Mouse (Mus musculus): ENCODE measurements around the gene Trio. TPM values are rescaled to one million over a fixed set of nuclear protein-coding genes. Genes with fewer than 3 reads are reported as not detected.

Trio gene
- polyA plus RNA-seq, 1 experiment from 2014 or later = 60.8 TPM

GRCm38 (mm10) chr15:27826048-27826637 is 199.5 kb downstream of the Trio start:
- H3K9me3 ChIP-seq (ENCODE audit: control insufficient read depth, low read length) = no peaks in the 10 kb centered on the region
- H3K36me3 ChIP-seq (ENCODE audit: control insufficient read depth, insufficient read depth, low read length) = peaks cover 90% of the 10 kb centered on the region
- DNase-seq (ENCODE audit: low spot score) (no peak), ATAC-seq (ENCODE audit: low read depth) (no peak)
- no peak overlapping the region for H3K9ac ChIP-seq (ENCODE audit: low read depth, low read length)
- no peak overlapping the region for H3K27ac ChIP-seq (replicated peaks; ENCODE audit: low read depth, low read length)
- H3K4me2 ChIP-seq (ENCODE audit: low read depth, low read length) = no peak overlapping the region
- H3K4me1 ChIP-seq (ENCODE audit: control insufficient read depth, insufficient read depth, low read length) = no peaks in the 10 kb centered on the region
- H3K27me3 ChIP-seq (replicated peaks; ENCODE audit: control insufficient read depth, insufficient read depth, low read length) = no peaks in the 10 kb centered on the region
- no peak overlapping the region for H3K4me3 ChIP-seq (ENCODE audit: low read depth, low read length)
- 84% methylated on average over 4 of the region's 4 CpGs for WGBS

DNA sequence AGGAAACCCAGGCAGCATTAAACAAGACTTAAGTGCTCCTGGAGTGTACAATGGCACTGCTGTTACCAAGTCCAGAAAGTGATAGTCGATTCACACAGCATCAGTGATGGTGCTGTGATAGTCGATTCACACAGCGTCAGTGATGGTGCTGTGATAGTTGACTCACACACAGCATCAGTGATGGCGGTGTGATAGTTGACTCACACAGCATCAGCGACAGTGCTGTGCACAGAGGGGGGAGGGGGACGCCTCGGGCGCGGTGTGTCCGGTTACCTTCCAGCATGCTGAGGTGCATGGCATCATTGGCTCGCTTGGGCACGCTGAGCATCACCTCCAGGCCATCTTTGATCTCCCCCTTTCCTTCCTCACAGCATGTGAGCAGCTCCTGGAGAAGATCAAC is 200.3 kb downstream of the Trio start:
- no peak for DNase-seq (ENCODE audit: low spot score)
- Histone ChIP-seq H3K27me3 (replicated peaks; ENCODE audit: control insufficient read depth, insufficient read depth, low read length) (no peaks in the 10 kb centered on the region), H3K27ac (replicated peaks; ENCODE audit: low read depth, low read length) (no peak overlapping the region), H3K4me2 (ENCODE audit: low read depth, low read length) (no peak overlapping the region), H3K9ac (ENCODE audit: low read depth, low read length) (no peak overlapping the region), H3K9me3 (ENCODE audit: control insufficient read depth, low read length) (no peaks in the 10 kb centered on the region), H3K4me1 (ENCODE audit: control insufficient read depth, insufficient read depth, low read length) (no peaks in the 10 kb centered on the region), H3K4me3 (ENCODE audit: low read depth, low read length) (no peak overlapping the region), H3K36me3 (ENCODE audit: control insufficient read depth, insufficient read depth, low read length) (peaks cover 88% of the 10 kb centered on the region)
- ATAC-seq (ENCODE audit: low read depth) = no peak
- WGBS = 90% methylated on average over 12 of the region's 12 CpGs

GRCm38 (mm10) chr15:27823581-27823980 is 202.1 kb downstream of the Trio start:
- peaks cover 83% of the 10 kb centered on the region for H3K36me3 ChIP-seq (ENCODE audit: control insufficient read depth, insufficient read depth, low read length)
- H3K27ac ChIP-seq (replicated peaks; ENCODE audit: low read depth, low read length) = no peak overlapping the region
- H3K9me3 ChIP-seq (ENCODE audit: control insufficient read depth, low read length) = no peaks in the 10 kb centered on the region
- DNase-seq (ENCODE audit: low spot score) = peak; percentile 39
- WGBS = 89% methylated on average over 4 of the region's 4 CpGs
- no peak for ATAC-seq (ENCODE audit: low read depth)
- no peaks in the 10 kb centered on the region for H3K4me1 ChIP-seq (ENCODE audit: control insufficient read depth, insufficient read depth, low read length)
- no peak overlapping the region for H3K4me3 ChIP-seq (ENCODE audit: low read depth, low read length)
- H3K27me3 ChIP-seq (replicated peaks; ENCODE audit: control insufficient read depth, insufficient read depth, low read length) = no peaks in the 10 kb centered on the region
- no peak overlapping the region for H3K4me2 ChIP-seq (ENCODE audit: low read depth, low read length)
- H3K9ac ChIP-seq (ENCODE audit: low read depth, low read length) = no peak overlapping the region

- DNase-seq (ENCODE audit: low spot score) = no peak
- WGBS = 94% methylated on average over 4 of the region's 4 CpGs
- H3K36me3 ChIP-seq (ENCODE audit: control insufficient read depth, insufficient read depth, low read length) = peaks cover 83% of the 10 kb centered on the region
Observed at GRCm38 (mm10) chr15:27822461-27822860, 203.2 kb downstream of the Trio start.

GRCm38 (mm10) chr15:27821651-27822364 is 203.8 kb downstream of the Trio start:
- Histone ChIP-seq H3K27ac (replicated peaks; ENCODE audit: low read depth, low read length) (no peak overlapping the region), H3K27me3 (replicated peaks; ENCODE audit: control insufficient read depth, insufficient read depth, low read length) (no peaks in the 10 kb centered on the region), H3K4me3 (ENCODE audit: low read depth, low read length) (no peak overlapping the region), H3K4me1 (ENCODE audit: control insufficient read depth, insufficient read depth, low read length) (no peaks in the 10 kb centered on the region), H3K4me2 (ENCODE audit: low read depth, low read length) (no peak overlapping the region), H3K9ac (ENCODE audit: low read depth, low read length) (no peak overlapping the region), H3K36me3 (ENCODE audit: control insufficient read depth, insufficient read depth, low read length) (peaks cover 83% of the 10 kb centered on the region), H3K9me3 (ENCODE audit: control insufficient read depth, low read length) (no peaks in the 10 kb centered on the region)
- DNase-seq (ENCODE audit: low spot score) (no peak), ATAC-seq (ENCODE audit: low read depth) (no peak)
- 82% methylated on average over 11 of the region's 11 CpGs for WGBS

More at GRCm38 (mm10) chr15:27822461-27822860, 203.2 kb downstream of the Trio start:
- H3K27me3 ChIP-seq (replicated peaks; ENCODE audit: control insufficient read depth, insufficient read depth, low read length) = no peaks in the 10 kb centered on the region
- H3K4me1 ChIP-seq (ENCODE audit: control insufficient read depth, insufficient read depth, low read length) = no peaks in the 10 kb centered on the region
- ATAC-seq (ENCODE audit: low read depth) = no peak
- H3K9ac ChIP-seq (ENCODE audit: low read depth, low read length) = no peak overlapping the region
- H3K4me3 ChIP-seq (ENCODE audit: low read depth, low read length) = no peak overlapping the region
- no peak overlapping the region for H3K27ac ChIP-seq (replicated peaks; ENCODE audit: low read depth, low read length)
- no peaks in the 10 kb centered on the region for H3K9me3 ChIP-seq (ENCODE audit: control insufficient read depth, low read length)
- no peak overlapping the region for H3K4me2 ChIP-seq (ENCODE audit: low read depth, low read length)

DNA sequence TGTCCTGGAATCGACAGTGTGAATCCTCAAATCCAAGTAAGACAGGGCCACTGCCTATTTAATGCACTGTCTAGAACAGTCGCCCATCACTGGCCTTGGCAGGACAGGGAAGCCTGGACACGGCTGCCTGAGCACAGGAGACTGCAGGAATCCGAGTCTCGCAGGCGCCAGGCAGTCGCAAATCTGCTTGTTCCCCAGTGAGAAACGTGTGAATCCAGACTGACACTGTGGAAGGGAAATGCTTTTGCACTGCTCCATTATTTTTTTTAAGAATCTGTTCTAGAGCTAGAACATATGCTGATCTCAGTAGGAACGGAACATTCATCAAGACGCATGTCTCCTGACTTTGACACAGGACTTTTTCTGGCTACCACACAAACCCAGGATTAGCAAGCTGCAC is 208.6 kb downstream of the Trio start:
- Histone ChIP-seq H3K36me3 (ENCODE audit: control insufficient read depth, insufficient read depth, low read length) (peaks cover 72% of the 10 kb centered on the region), H3K9ac (ENCODE audit: low read depth, low read length) (no peak overlapping the region), H3K4me3 (ENCODE audit: low read depth, low read length) (no peak overlapping the region), H3K27me3 (replicated peaks; ENCODE audit: control insufficient read depth, insufficient read depth, low read length) (no peaks in the 10 kb centered on the region), H3K27ac (replicated peaks; ENCODE audit: low read depth, low read length) (no peak overlapping the region), H3K4me2 (ENCODE audit: low read depth, low read length) (no peak overlapping the region), H3K4me1 (ENCODE audit: control insufficient read depth, insufficient read depth, low read length) (peaks cover 13% of the 10 kb centered on the region), H3K9me3 (ENCODE audit: control insufficient read depth, low read length) (no peaks in the 10 kb centered on the region)
- ATAC-seq (ENCODE audit: low read depth) (no peak), DNase-seq (ENCODE audit: low spot score) (no peak)
- WGBS = 82% methylated on average over 10 of the region's 10 CpGs

- ATAC-seq (ENCODE audit: low read depth) (peak; percentile 45; the same call in 1 of the 2 replicates), DNase-seq (ENCODE audit: low spot score) (peak; percentile 83)
- peak overlapping the region; percentile 72 for H3K27ac ChIP-seq (replicated peaks; ENCODE audit: low read depth, low read length)
- H3K9me3 ChIP-seq (ENCODE audit: control insufficient read depth, low read length) = no peaks in the 10 kb centered on the region
- no peak overlapping the region for H3K9ac ChIP-seq (ENCODE audit: low read depth, low read length)
- 33% methylated on average over 6 of the region's 6 CpGs for WGBS
- no peak overlapping the region for H3K4me2 ChIP-seq (ENCODE audit: low read depth, low read length)
- peaks cover 30% of the 10 kb centered on the region for H3K4me1 ChIP-seq (ENCODE audit: control insufficient read depth, insufficient read depth, low read length)
- H3K4me3 ChIP-seq (ENCODE audit: low read depth, low read length) = no peak overlapping the region
- no peaks in the 10 kb centered on the region for H3K27me3 ChIP-seq (replicated peaks; ENCODE audit: control insufficient read depth, insufficient read depth, low read length)
- peaks cover 53% of the 10 kb centered on the region for H3K36me3 ChIP-seq (ENCODE audit: control insufficient read depth, insufficient read depth, low read length)
Observed at GRCm38 (mm10) chr15:27814677-27815391, 210.8 kb downstream of the Trio start.

- H3K4me3 ChIP-seq (ENCODE audit: low read depth, low read length) = no peak overlapping the region
- peak overlapping the region; percentile 75 for H3K27ac ChIP-seq (replicated peaks; ENCODE audit: low read depth, low read length)
- no peaks in the 10 kb centered on the region for H3K27me3 ChIP-seq (replicated peaks; ENCODE audit: control insufficient read depth, insufficient read depth, low read length)
- H3K9me3 ChIP-seq (ENCODE audit: control insufficient read depth, low read length) = no peaks in the 10 kb centered on the region
- ATAC-seq (ENCODE audit: low read depth) (peak; percentile 64), DNase-seq (ENCODE audit: low spot score) (peak; percentile 74)
- H3K4me2 ChIP-seq (ENCODE audit: low read depth, low read length) = no peak overlapping the region
- 42% methylated on average over 12 of the region's 12 CpGs for WGBS
- H3K4me1 ChIP-seq (ENCODE audit: control insufficient read depth, insufficient read depth, low read length) = peaks cover 61% of the 10 kb centered on the region
- H3K9ac ChIP-seq (ENCODE audit: low read depth, low read length) = no peak overlapping the region
- peaks cover 28% of the 10 kb centered on the region for H3K36me3 ChIP-seq (ENCODE audit: control insufficient read depth, insufficient read depth, low read length)
Observed at GRCm38 (mm10) chr15:27810793-27811488, 214.7 kb downstream of the Trio start.

All from embryonic facial prominence, embryonic 14.5 days (tissue).